Mouse (Mus musculus) adrenal gland, postnatal 25 days (tissue): Measurements from ENCODE around the gene Olfr813. TPM values are rescaled to one million over a fixed set of nuclear protein-coding genes. Genes with fewer than 3 reads are reported as not detected.
"Not testable (repeated sequence)": the region's sequence is repeated elsewhere in the genome, so short reads cannot be mapped to it uniquely, and the experiment has no call there.

Source experiments
- DNase-seq: peaks from one replicate; pipeline ENCODE4 v3.0.0; 2021; ENCODE audit warnings: mixed read lengths
- long read RNA-seq: library from polyadenylated mRNA; stranded (forward); transcript quantifications from one replicate; pipeline ENCODE4 v2.0.0, GENCODE M21; 2021
- total RNA-seq: library from RNA; stranded (reverse); gene quantifications from 2 replicates; pipeline ENCODE4 v1.2.3, GENCODE M21; 2021

The Olfr813 gene
- not detected in 2 replicates for total RNA-seq
- long read RNA-seq = 0 reads

DNA sequence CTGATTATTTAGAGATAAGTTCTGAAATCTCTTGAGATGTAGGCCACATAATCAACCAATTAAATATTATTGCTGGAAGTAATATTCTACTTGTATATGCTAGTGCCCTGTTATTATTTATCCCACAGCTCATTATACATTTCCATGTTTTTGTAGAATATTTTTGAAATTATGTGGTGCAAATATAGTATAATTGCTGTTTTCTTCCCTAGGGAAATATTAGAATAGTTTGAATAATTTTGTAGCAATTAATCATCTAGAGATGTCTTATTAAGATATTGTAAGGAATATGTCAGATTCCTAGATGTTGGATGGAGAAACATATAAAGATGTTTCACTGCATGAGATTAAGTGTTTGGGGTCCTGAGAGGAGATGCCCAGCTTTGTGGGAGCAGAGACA lies at the start of gene Olfr813:
Gene Olfr813 (plus strand): TSS at position 301 of the 400 bp plus-strand sequence.
- DNase-seq = no peak

GRCm38 (mm10) chr10:129845994-129846393 lies 9.2 kb upstream of the Olfr813 start, which contains the start of gene Olfr812:
TSS of gene Olfr812 (minus strand) at chr10:129846094.
- DNase-seq = no peak

DNA sequence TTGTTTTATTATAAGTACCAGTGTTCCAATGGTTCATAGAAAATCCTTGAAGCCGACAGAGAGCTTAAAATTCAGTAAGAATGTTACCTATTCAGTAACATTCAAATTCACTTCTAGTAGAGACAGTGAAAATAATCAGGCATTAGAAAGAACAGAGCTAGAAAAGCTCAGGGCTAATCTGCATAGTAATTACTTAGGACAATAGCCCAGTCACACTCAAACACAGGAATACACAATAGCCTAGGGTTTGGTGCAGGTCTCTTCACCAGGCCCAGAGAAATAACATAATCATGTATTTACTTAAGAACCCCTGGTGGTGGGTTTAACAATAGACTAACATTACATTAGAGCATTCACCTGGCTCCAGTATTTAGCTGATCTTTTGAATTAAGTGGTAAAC lies 7.8 kb upstream of the Olfr813 start:
- no peak for DNase-seq

- DNase-seq = not testable (repeated sequence)
Measured at GRCm38 (mm10) chr10:129879751-129880150, 24.6 kb downstream of the Olfr813 start, which contains the start of gene Olfr814. TSS of gene Olfr814 (minus strand) at chr10:129879851.

- DNase-seq = not testable (repeated sequence)
Measured at GRCm38 (mm10) chr10:129885496-129885895, 30.3 kb downstream of the Olfr813 start.

DNA sequence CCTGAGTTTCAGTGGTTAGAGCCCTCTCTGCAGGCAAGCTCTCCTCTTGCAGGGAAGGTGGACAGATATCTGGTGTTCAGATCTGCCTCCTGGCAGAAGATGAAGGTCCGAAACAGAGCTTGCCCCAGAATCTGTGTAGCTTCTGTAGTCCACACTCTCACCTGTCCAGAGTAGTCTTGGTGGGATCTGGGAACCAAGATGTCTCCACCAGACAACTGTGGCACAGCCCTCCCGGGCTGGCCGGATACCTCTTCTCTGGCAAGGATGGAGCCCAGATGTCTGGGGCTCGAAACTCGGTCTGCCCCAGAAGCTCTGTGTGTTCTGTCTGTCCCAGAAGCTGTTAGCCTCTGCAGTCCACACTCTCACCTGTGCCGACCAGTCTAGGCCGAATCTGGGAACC lies 30.8 kb downstream of the Olfr813 start:
- DNase-seq = no peak

- DNase-seq = not testable (repeated sequence)
Measured at GRCm38 (mm10) chr10:129905767-129906166, 50.6 kb downstream of the Olfr813 start, which contains the start of gene Olfr815. TSS of gene Olfr815 (minus strand) at chr10:129905867.

Other genes with a start within 250 kb of the Olfr813 start
- not detected in 2 replicates for gene Olfr796, start 242.8 kb upstream of the Olfr813 start, total RNA-seq
- not detected in 2 replicates for gene Olfr798, start 227.4 kb upstream of the Olfr813 start, total RNA-seq
- gene Olfr799, start 217.9 kb upstream of the Olfr813 start, total RNA-seq = not detected in 2 replicates
- not detected in 2 replicates for gene Olfr800, start 197.7 kb upstream of the Olfr813 start, total RNA-seq
- not detected in 2 replicates for gene Olfr801, start 181.5 kb upstream of the Olfr813 start, total RNA-seq
- not detected in 2 replicates for gene Olfr802, start 167.2 kb upstream of the Olfr813 start, total RNA-seq
- gene Olfr803, start 161.1 kb upstream of the Olfr813 start, total RNA-seq = not detected in 2 replicates
- not detected in 2 replicates for gene Olfr804, start 152.2 kb upstream of the Olfr813 start, total RNA-seq
- gene Olfr805, start 126.0 kb upstream of the Olfr813 start, total RNA-seq = not detected in 2 replicates
- not detected in 2 replicates for gene Olfr806, start 113.4 kb upstream of the Olfr813 start, total RNA-seq
- gene Olfr807, start 97.6 kb upstream of the Olfr813 start, total RNA-seq = not detected in 2 replicates
- gene Olfr808, start 89.9 kb upstream of the Olfr813 start, total RNA-seq = not detected in 2 replicates
- not detected in 2 replicates for gene Olfr809, start 80.7 kb upstream of the Olfr813 start, total RNA-seq
- gene Olfr810, start 60.5 kb upstream of the Olfr813 start, total RNA-seq = not detected in 2 replicates
- not detected in 2 replicates for gene Olfr811, start 51.0 kb upstream of the Olfr813 start, total RNA-seq
- gene Olfr812, start 9.3 kb upstream of the Olfr813 start, total RNA-seq = not detected in 2 replicates
- not detected in 2 replicates for gene Olfr814, start 24.5 kb downstream of the Olfr813 start, total RNA-seq
- gene Olfr815, start 50.5 kb downstream of the Olfr813 start, total RNA-seq = not detected in 2 replicates
- gene Olfr816, start 60.2 kb downstream of the Olfr813 start, total RNA-seq = not detected in 2 replicates
- not detected in 2 replicates for gene Olfr818, start 93.7 kb downstream of the Olfr813 start, total RNA-seq
- gene Olfr819, start 111.9 kb downstream of the Olfr813 start, total RNA-seq = not detected in 2 replicates
- not detected in 2 replicates for gene Olfr247, start 120.8 kb downstream of the Olfr813 start, total RNA-seq
- gene Gm10310, start 129.7 kb downstream of the Olfr813 start, total RNA-seq = not detected in 2 replicates
- gene Olfr820, start 157.3 kb downstream of the Olfr813 start, total RNA-seq = not detected in 2 replicates
- gene Olfr821, start 175.0 kb downstream of the Olfr813 start, total RNA-seq = not detected in 2 replicates
- not detected in 2 replicates for gene Olfr822, start 215.8 kb downstream of the Olfr813 start, total RNA-seq